Mouse (Mus musculus): ENCODE results near the gene Aqp7. TPM values are rescaled to one million over a fixed set of nuclear protein-coding genes. Genes with fewer than 3 reads are reported as not detected.

The Aqp7 gene
- polyA plus RNA-seq (2014; fragmentation: Illumina TruSeq; extraction: RNeasy Lipid Tissue Mini Kit (QIAGEN cat#74804); ENCODE audit: low read depth, low replicate concordance) = 10.9 TPM

DNA sequence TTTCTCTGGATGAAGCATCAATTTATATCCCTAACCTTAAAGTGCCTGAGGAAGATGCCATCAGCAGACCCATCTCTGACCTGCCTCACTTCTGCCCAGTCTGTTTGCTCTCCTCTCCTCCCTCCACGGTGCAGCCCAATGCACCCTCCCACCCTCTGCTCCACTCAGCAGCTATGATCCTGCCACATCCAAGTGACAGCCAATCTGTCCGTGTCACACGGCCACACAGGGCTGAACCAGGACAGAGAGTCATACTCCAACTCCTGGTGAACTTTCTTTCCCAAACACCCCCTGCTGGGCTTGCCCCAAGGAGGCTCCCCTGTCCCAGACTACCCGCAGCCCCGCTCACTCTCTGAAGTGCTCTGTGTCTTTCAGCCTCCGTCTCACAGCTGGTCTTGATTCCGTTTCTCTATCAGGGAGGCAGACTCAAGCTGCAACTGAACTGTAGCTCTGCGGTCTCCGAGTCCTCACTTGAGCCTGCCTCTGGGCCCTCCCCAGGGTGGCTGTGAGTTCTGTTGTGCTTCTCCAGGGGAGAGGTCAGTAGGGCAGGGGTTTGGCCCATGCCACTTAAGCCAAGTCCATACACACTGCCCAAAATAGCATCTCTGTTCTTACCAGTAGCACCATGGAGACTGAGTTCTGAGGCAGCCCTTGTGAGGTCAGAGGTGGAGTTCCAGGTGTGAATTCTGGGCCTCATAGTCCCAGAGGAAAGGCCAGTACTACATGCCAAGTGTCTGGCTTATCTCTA lies at the start of gene Aqp7:
Gene Aqp7, minus strand, starts transcription at position 616 of the 748 bp plus-strand sequence.

Other genes starting within 250 kb of the Aqp7 start
- 85.7 TPM for gene B4galt1, start 194.1 kb downstream of the Aqp7 start, polyA plus RNA-seq (2014; fragmentation: Illumina TruSeq; extraction: RNeasy Lipid Tissue Mini Kit (QIAGEN cat#74804); ENCODE audit: low read depth, low replicate concordance)
- not detected for gene Spink4, start 128.1 kb downstream of the Aqp7 start, polyA plus RNA-seq (2014; fragmentation: Illumina TruSeq; extraction: RNeasy Lipid Tissue Mini Kit (QIAGEN cat#74804); ENCODE audit: low read depth, low replicate concordance)
- gene Bag1, start 99.8 kb downstream of the Aqp7 start, polyA plus RNA-seq (2014; fragmentation: Illumina TruSeq; extraction: RNeasy Lipid Tissue Mini Kit (QIAGEN cat#74804); ENCODE audit: low read depth, low replicate concordance) = 638 TPM
- 254 TPM for gene Chmp5, start 99.7 kb downstream of the Aqp7 start, polyA plus RNA-seq (2014; fragmentation: Illumina TruSeq; extraction: RNeasy Lipid Tissue Mini Kit (QIAGEN cat#74804); ENCODE audit: low read depth, low replicate concordance)
- 115 TPM for gene Nfx1, start 77.2 kb downstream of the Aqp7 start, polyA plus RNA-seq (2014; fragmentation: Illumina TruSeq; extraction: RNeasy Lipid Tissue Mini Kit (QIAGEN cat#74804); ENCODE audit: low read depth, low replicate concordance)
- not detected for gene Aqp3, start 50.0 kb upstream of the Aqp7 start, polyA plus RNA-seq (2014; fragmentation: Illumina TruSeq; extraction: RNeasy Lipid Tissue Mini Kit (QIAGEN cat#74804); ENCODE audit: low read depth, low replicate concordance)
- gene Nol6, start 76.3 kb upstream of the Aqp7 start, polyA plus RNA-seq (2014; fragmentation: Illumina TruSeq; extraction: RNeasy Lipid Tissue Mini Kit (QIAGEN cat#74804); ENCODE audit: low read depth, low replicate concordance) = 4.3 TPM
- 187 TPM for gene Ube2r2, start 87.6 kb upstream of the Aqp7 start, polyA plus RNA-seq (2014; fragmentation: Illumina TruSeq; extraction: RNeasy Lipid Tissue Mini Kit (QIAGEN cat#74804); ENCODE audit: low read depth, low replicate concordance)
- 41.5 TPM for gene Ubap2, start 227.0 kb upstream of the Aqp7 start, polyA plus RNA-seq (2014; fragmentation: Illumina TruSeq; extraction: RNeasy Lipid Tissue Mini Kit (QIAGEN cat#74804); ENCODE audit: low read depth, low replicate concordance)